Mouse (Mus musculus) mouse trophoblast stem cell (cell line): ENCODE data around the gene Med19.
"Not testable (repeated sequence)": the region's sequence is repeated elsewhere in the genome, so short reads cannot be mapped to it uniquely, and the experiment has no call there.

Source experiments
- in situ Hi-C, 2 experiments: fragments of 300-500 bp; cut with MseI, MboI; formaldehyde crosslinking; loops; 2 replicates in 1 of 2; 3 replicates in 1 of 2; pipeline ENCODE4 v1.15.1; 2025

Med19 gene

GRCm38 (mm10) chr2:84662866-84663265, 15.3 kb upstream of the Med19 start:
- in situ Hi-C loops, result loop anchor here (5.0 to 10.0 kb wide), 2 partner anchors 48 to 206 kb away; no protein-coding TSS in a partner anchor

GRCm38 (mm10) chr2:84666081-84666480, 12.1 kb upstream of the Med19 start:
- in situ Hi-C loops, result loop anchor here in 1 of 2 experiments (10.0 kb wide), 1 partner anchor 51 kb away; no protein-coding TSS in a partner anchor

- in situ Hi-C loops, result loop anchor here in 1 of 2 experiments (10.0 kb wide), 1 partner anchor 55 kb away; no protein-coding TSS in a partner anchor
Observed at GRCm38 (mm10) chr2:84669828-84670568, 8.2 kb upstream of the Med19 start.

GRCm38 (mm10) chr2:84670569-84670933, 7.7 kb upstream of the Med19 start, which contains the start of gene Selenoh:
Gene Selenoh (minus strand): TSS chr2:84670770.
- in situ Hi-C loops, result no loop called here

GRCm38 (mm10) chr2:84671535-84671934, 6.7 kb upstream of the Med19 start:
- in situ Hi-C loops, result not testable (repeated sequence)

GRCm38 (mm10) chr2:84677270-84677967, 783 bp upstream of the Med19 start:
- in situ Hi-C loops, result no loop called here

GRCm38 (mm10) chr2:84679016-84679415, 814 bp downstream of the Med19 start, which contains the start of gene Tmx2:
Gene Tmx2 (minus strand): TSS chr2:84679140.
- in situ Hi-C loops, result no loop called here

GRCm38 (mm10) chr2:84682605-84683183, 4.5 kb downstream of the Med19 start:
- in situ Hi-C loops, result no loop called here

- in situ Hi-C loops, result no loop called here
Observed at GRCm38 (mm10) chr2:84688080-84688844, 10.1 kb downstream of the Med19 start.

GRCm38 (mm10) chr2:84690050-84690449, 11.8 kb downstream of the Med19 start:
- in situ Hi-C loops, result no loop called here

- in situ Hi-C loops, result no loop called here
Observed at GRCm38 (mm10) chr2:84695007-84695695, 16.9 kb downstream of the Med19 start.

- in situ Hi-C loops, result no loop called here
Observed at GRCm38 (mm10) chr2:84703497-84703896, 25.3 kb downstream of the Med19 start.

- in situ Hi-C loops, result no loop called here
Observed at GRCm38 (mm10) chr2:84704329-84704728, 26.1 kb downstream of the Med19 start.

- in situ Hi-C loops, result no loop called here
Observed at GRCm38 (mm10) chr2:84705295-84705694, 27.1 kb downstream of the Med19 start.

- in situ Hi-C loops, result no loop called here
Observed at GRCm38 (mm10) chr2:84707523-84707922, 29.3 kb downstream of the Med19 start.

- in situ Hi-C loops, result no loop called here
Observed at GRCm38 (mm10) chr2:84711898-84712297, 33.7 kb downstream of the Med19 start.

- in situ Hi-C loops, result no loop called here
Observed at GRCm38 (mm10) chr2:84714422-84714810, 36.2 kb downstream of the Med19 start.

GRCm38 (mm10) chr2:84714811-84715561, 36.8 kb downstream of the Med19 start, which contains the start of gene Zdhhc5:
Gene Zdhhc5 (minus strand): TSS chr2:84715180.
- in situ Hi-C loops, result no loop called here

GRCm38 (mm10) chr2:84715562-84716361, 37.6 kb downstream of the Med19 start:
- in situ Hi-C loops, result no loop called here
